Mouse (Mus musculus): ENCODE measurements around the gene Dusp11. TPM values are rescaled to one million over a fixed set of nuclear protein-coding genes. Genes with fewer than 3 reads are reported as not detected.
A peak's percentile ranks its signal among the peaks of the same experiment; 100 is the strongest.
"Not testable (repeated sequence)": the region's sequence is repeated elsewhere in the genome, so short reads cannot be mapped to it uniquely, and the experiment has no call there.

Dusp11 gene
- total RNA-seq, 1 experiment from 2014 or later: 69.4 TPM

DNA sequence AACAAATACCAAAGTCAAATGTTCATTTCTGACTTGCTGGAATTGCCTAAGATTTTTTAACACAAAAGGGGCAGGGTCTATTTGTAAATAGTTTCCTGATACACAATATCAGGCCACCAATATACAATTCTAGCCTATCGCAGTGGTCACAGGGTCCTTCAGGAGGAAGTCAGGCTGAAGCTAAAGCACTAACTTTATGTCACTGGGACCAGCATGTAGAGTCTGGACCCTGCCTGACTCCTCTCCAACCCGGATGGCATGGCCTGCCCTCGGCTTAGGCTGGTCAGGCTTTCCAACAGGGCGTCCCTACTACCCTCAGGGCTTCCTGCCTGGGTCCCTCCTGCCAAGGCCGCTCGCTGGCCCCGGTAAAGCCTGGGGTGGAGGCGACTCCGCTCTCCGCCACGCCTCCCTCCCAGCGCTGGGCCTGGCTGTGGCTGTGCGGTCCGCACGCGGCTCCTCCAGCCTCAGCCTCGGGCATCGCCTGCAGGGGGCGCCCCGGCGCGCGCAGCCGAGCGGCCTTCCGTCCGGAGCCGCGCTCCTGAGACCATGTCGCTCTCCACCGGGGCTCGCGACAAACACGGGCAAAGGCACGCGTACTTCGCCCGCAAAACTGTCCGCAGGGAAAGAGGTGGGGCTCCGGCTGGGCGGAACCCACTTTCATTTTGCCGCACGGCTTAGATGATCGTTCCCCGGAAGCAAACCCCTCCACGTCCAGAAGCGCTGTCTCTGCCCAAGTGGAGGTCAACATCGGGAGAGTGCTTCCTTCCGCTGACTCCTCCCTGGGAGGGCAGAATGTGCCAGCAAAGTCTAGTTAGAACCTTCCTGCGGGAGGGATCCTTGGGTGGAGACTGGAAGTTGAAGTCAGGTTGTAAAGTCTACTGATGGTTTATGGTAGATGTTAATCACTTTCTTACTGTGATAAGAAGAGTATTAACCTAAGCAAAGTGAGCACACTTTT, 24.7 kb downstream of the Dusp11 start:
- peak; percentile 95 for ATAC-seq (replicated peaks; ENCODE audit: low read depth, poor library complexity, severe bottlenecking)

DNA sequence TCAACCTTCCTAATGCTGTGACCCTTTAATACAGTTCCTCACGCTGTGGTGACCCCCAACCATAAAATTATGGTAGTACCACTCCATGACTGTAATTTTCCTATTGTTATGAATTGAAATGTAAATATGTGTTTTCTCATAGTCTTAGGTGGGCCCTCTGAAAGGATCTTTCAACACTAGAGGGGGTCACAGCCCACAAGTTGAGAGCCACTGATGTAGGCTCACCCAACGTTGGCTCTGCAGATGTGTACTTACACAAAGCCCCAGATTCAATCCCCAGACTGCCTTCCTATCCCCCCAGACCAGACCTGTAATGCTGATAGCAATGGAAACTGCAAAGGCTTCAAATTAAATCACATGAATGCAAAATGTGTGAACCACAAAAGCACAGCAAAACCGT, 25.8 kb downstream of the Dusp11 start:
- ATAC-seq (replicated peaks; ENCODE audit: low read depth, poor library complexity, severe bottlenecking): no peak

DNA sequence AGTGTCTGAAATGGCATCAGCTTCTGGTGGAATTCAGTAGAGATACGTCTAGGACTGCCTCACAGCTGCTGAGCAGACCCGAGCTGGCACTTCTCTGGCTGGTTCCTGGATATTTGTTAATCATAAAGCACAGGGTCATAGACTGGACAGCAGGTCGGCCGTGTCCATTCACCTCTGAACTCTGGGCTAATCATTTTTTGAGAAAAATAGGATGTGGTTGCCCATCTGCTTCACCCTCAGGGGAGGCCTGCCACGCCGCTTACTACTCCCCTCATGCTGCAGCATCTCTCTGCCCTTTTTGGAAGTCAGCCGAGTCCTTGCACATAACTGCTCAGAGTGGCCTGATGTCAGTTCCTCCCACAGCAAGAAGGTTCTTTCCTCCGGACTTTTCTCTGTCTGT, 27.4 kb downstream of the Dusp11 start:
- no peak for ATAC-seq (replicated peaks; ENCODE audit: low read depth, poor library complexity, severe bottlenecking)

DNA sequence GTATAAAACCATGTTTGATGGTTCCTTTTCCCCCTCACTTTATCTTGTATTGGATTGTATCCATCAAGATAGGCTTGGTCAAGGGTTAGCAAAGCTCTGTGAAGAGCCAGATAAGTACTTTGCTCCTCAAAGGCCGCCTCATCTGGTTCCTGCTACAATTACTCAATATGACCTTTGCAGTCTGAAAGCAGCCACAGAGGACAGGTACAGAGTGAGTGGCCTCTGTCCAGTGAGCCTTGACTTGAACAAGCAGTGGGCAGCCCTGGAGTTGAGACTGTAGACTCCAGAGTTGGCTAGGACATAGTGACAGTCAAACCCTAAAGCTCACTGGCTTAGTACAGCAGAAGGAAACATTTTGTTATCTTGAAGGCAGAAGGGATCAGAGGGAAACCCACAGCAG, 32.2 kb downstream of the Dusp11 start:
- ATAC-seq (replicated peaks; ENCODE audit: low read depth, poor library complexity, severe bottlenecking): no peak

DNA sequence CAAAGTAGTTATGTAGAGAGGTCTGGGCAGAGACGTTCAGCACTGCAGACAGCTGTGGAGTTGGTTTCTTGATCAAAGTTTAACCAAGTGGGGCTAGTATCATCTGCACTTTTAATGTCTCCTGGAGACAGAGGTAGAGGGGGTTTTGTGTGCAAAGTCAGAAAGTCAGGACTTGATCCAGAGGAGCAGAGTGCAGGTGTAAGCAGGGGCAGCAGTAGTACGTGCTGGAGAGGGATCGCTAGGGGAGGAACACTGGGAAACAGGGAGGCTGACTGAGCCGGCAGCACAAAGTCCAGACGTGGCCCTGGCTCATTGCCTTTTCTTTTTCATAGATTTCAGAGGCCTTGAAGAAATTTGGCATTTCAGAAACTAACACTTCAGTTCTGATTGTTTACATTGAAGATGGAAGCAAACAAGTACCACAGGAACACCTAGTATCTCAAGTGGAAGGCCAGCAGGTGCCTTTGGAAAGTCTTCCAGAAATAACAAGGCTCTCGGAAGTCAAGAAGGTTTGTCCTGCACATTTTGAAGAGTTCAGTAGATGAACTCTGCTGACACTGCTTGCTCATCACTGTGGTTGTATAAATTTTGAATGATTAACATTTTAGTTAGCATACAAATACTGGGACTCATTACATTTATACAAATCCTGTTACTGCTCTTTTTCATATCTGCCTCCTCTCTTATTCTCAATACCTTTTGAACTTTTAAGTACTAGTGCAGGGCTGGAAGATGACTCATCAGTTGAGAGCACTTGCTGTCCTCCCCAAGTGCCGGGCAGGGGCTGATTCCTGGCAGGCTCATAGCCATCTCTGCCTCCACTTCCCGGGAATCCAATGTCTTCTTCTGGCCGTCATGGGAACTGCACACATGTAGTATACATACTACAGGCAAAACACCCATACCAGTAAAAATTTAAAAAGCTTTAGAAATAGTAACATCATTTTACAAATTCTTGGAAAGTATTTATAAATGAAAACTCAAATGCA, 33.7 kb downstream of the Dusp11 start:
- no peak for ATAC-seq (replicated peaks; ENCODE audit: low read depth, poor library complexity, severe bottlenecking)

DNA sequence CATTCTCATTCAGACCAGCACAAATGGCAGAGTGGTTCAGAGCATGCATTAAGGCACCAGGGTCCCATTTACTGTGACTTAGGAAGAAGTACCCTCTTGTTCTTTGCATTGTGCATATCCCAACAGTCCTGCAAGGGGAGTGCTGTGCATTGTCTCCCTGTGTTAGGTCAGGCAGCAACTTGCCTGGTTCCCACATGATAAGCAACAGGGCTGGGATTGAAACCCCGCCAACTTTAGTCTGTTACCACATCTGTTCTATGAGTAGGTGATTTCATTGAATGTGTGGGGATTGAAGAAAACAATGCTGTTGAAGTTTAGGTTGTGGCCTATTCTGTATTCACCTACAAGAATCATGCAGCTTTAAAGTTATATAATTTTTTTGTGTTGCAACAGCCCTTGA, 34.8 kb downstream of the Dusp11 start:
- no peak for ATAC-seq (replicated peaks; ENCODE audit: low read depth, poor library complexity, severe bottlenecking)

DNA sequence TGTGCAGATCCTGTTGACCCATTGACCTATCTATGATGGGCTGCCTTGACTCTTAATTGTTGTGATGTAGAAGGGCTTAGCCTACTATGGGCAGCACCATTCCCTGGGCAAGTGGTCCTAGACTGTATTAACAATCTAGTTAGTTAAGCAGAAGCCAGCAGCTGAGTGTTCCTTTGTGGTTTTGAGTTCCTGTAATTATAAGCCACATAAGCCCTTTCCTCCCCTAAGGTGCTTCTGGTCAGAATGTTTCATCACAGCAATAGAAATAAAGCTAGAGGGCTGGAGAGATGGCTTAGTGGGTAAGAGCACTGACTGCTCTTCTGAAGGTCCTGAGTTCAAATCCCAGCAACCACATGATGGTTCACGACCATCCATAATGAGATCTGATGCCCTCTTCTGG, 37.8 kb downstream of the Dusp11 start:
- no peak for ATAC-seq (replicated peaks; ENCODE audit: low read depth, poor library complexity, severe bottlenecking)

DNA sequence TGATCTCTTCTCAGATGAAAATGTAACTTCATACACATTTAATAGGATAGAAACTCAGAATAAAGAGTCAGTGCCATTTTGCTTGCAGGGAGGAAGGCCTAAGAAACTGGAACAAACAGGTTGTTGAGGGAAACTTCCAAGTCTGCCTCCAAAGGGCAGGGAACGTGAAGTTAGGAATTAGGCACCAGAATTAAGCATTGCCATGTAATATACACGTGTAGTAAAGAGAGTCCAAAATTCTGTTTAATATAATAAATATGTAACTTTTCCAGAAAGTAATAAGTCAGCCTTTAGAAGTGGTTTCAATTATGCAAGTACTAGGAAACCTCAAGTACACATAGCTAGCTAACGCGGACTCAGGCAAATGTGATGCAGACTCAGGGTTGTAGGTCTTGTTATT, 42.1 kb downstream of the Dusp11 start:
- no peak for ATAC-seq (replicated peaks; ENCODE audit: low read depth, poor library complexity, severe bottlenecking)

DNA sequence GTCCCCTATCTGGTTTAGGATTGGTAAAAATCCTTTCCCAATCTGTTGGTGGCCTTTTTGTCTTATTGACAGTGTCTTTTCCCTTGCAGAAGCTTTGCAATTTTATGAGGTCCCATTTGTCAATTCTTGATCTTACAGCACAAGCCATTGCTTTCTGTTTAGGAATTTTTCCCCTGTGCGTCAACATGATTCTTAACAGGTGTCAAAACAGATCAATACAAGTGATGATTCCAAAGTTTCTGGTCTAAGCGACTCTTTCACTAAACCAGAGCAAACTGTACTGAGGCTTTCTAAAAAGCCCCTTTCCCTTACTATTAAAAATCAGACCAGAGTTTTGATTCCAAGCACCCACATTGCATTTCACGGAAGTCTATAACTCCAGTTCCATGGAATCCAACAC, 43.1 kb downstream of the Dusp11 start:
- not testable (repeated sequence) for ATAC-seq (replicated peaks; ENCODE audit: low read depth, poor library complexity, severe bottlenecking)

DNA sequence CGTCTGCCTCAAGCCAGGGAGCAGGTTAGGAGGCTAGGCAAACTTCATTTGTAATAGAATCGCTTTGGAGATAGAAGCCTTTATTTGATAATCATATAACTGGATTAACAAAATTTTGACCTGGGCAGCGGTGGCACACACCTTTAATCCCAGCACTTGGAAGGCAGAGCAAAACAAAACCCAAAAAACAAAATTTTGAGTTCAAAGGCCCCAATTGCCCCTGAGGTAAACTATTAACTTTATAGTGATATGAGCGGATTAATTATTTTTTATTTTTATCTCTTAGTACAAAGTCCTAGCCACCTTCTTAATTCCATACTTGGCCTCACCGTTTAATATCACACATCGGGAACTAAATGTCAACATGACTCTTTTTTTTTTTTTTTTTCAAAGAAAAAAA, 44.9 kb downstream of the Dusp11 start:
- no peak for ATAC-seq (replicated peaks; ENCODE audit: low read depth, poor library complexity, severe bottlenecking)

DNA sequence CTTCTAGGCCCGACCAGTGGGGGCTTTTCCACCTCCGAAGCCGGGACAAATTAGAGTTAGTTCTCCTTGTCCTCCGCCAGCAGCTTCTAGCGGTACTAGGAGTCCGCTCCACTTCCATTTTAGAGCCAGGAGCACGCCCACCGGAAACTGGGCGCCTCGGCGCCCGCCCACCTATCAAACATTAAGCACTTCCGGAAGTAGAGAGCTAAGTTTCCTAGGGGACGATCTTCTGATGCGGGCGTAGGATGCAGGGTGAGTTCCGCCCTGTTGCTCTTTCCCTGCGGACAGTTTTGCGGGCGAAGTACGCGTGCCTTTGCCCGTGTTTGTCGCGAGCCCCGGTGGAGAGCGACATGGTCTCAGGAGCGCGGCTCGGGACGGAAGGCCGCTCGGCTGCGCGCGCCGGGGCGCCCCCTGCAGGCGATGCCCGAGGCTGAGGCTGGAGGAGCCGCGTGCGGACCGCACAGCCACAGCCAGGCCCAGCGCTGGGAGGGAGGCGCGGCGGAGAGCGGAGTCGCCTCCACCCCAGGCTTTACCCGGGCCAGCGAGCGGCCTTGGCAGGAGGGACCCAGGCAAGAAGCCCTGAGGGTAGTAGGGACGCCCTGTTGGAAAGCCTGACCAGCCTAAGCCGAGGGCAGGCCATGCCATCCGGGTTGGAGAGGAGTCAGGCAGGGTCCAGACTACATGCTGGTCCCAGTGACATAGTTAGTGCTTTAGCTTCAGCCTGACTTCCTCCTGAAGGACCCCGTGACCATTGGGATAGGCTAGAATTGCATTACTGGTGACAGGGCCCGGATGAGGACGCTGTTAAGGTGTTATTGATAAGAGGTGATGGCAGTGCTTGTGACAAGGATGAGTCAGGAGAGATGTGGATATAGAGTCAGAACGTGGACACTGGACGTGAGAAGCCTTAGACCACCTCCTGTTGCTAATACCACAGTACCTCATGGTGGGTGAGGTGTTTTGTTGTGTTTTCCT, 45.6 kb downstream of the Dusp11 start, which contains the start of gene Nat8f1:
Gene Nat8f1, minus strand, starts transcription at position 149 of the 975 bp plus-strand sequence.
- ATAC-seq (replicated peaks; ENCODE audit: low read depth, poor library complexity, severe bottlenecking): peak; percentile 88

DNA sequence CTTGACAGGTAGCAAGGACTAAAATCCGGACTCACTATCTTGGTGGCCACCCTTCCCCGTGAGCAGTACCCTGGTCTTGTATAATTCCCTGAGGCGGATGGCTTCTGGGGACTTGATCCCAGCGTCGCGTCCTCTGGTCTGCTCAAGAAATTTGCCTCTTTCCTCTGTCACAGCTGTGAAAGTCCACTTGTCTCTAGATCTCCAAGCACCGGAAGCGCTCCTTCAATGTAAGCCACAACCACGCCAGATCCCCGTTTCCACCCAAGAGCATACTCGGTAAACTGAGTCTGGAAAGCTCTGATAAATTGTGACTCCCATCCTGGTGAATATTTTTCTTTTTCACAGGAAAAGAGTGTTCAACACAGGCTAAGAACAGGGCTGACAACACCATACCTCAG, 46.3 kb downstream of the Dusp11 start:
- ATAC-seq (replicated peaks; ENCODE audit: low read depth, poor library complexity, severe bottlenecking): peak; percentile 17; the same call in 1 of the 2 replicates

DNA sequence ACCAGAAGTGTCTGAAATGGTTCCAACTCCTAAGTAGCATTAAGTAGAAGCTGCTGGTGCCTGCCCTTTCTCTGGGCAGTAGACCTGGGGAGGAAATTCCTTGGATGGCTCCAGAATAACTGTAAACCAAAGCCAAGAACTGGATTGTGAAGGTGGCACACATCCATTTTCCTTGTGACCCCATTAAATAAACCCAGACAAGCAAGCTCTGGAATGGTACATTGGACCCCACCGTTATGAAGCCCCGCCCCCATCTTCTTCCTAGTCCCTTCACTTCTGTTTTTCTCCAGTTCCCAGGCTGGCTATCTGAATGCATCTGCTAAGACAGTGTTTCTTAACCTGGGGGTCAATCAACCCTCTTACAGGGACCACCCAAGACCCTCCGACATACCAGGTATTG, 49.9 kb downstream of the Dusp11 start, which contains the start of gene Tprkb:
Gene Tprkb, plus strand, starts transcription at position 279 of the 400 bp plus-strand sequence.
- no peak for ATAC-seq (replicated peaks; ENCODE audit: low read depth, poor library complexity, severe bottlenecking)

DNA sequence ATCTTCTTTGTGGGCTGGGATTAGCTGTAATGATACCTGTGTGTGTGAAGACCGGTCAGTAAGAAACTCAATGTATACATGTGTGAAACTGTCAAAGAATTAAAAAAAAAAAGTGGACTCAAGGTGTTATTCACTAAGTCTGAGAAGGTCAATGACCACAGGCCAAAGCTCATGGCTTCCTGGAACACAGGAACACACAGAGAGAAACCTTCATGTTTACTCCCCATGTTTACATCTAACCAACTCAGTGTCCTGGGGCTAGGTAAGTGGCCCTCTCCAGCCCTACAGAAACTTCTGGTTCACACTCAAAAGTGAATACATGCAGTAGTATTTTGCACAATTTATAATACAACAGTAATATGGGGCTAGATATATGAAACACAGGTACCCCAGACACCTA, 51.8 kb downstream of the Dusp11 start:
- ATAC-seq (replicated peaks; ENCODE audit: low read depth, poor library complexity, severe bottlenecking): no peak

DNA sequence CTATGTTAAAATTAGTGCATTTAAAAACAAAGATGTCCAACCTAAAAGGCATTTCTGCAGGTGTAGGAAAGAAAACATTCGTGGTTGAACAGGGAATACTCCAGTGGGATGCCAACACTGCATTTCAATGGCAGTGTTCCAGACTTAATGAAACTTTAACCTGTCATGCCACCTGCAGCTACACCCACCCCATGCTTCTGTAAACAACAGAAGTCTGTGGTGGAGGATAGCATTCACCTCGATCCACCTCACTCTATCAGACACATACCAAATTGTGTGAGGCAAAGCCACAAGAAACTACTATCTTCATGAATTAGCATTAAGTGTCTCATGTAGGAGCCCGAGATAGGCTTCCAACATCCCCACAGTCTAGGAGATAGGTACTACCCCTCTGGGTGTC, 53.1 kb downstream of the Dusp11 start:
- ATAC-seq (replicated peaks; ENCODE audit: low read depth, poor library complexity, severe bottlenecking): no peak

DNA sequence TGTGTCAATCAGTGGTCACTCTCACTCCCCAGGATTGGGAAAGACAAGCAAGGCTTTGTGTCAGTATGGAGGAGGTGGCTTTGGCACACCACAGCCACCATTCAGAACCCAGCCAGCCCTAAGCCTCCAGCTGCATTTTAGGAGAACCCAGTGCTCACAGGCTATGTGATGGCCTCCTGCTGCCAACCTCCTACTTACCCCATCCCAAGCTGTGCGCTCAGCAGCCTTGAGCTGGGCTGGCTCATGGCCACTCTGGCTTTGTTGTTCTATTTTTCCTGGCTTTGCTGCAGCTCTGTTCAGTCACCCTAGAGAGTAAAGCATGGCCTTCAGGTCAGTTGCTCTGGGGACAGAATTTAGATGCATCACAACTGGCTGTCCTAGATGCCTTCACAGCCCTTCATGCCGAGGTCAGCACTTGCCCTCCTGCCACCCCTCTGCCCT, 54.5 kb downstream of the Dusp11 start:
- ATAC-seq (replicated peaks; ENCODE audit: low read depth, poor library complexity, severe bottlenecking): not testable (repeated sequence)

DNA sequence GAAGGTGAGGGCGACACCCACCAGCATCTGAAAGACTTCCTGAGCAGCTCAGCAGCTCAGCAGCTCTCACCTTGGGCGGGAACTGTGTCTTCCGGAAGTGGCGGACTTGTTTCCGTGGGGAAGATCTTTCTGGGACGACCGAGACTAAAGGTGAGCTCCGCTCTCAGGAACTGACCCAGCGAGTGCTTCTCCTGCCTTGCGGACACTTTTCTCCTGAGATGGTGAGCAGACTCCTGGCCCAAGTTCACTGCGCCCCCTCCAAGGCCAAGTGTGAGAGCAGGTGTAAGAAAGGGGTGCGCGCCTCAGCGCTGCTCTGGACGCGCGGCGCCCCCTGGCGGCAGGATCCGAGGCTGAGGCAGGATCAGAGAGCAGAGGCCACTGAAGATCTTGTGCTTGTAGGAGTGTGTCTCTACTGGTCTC, 56.8 kb downstream of the Dusp11 start, which contains the start of gene Nat8f4:
Gene Nat8f4, minus strand, starts transcription at position 243 of the 420 bp plus-strand sequence.
- ATAC-seq (replicated peaks; ENCODE audit: low read depth, poor library complexity, severe bottlenecking): peak; percentile 91

DNA sequence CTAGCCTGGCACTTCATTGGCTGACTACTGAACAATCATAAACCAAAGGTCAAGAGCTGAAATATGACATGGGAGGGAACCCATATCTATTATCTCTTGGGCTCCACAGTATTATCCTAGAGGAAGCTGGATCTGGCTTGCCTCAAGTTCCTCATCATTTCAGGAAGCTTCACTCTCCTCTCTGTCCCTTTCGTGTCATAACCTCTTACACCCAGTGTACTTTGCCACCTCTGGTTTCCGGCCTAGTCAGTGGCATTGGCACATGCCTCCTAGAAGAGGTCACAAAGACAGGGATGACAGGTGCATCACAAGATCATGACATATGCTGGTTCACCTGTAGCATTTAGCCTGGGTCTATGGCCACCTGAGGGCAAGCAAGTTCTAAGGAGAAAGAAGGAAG, 59.2 kb downstream of the Dusp11 start:
- no peak for ATAC-seq (replicated peaks; ENCODE audit: low read depth, poor library complexity, severe bottlenecking)

Measured in common myeloid progenitor, adult 5-6 weeks (primary cell).